Mouse (Mus musculus): ENCODE measurements around the gene Abhd15.

- no peak for TF ChIP-seq EP300 (IDR thresholded peaks at IDR 0.05; ENCODE audit: low read depth)
- TF ChIP-seq CTCF (IDR thresholded peaks at IDR 0.05; ENCODE audit: low read depth) = no peak
Observed at GRCm38 (mm10) chr11:77476895-77477294, 38.0 kb upstream of the Abhd15 start.

All from heart, postnatal 0 days (tissue).